Mouse (Mus musculus): ENCODE measurements at regions not wholly inside any gene's neighbourhood (a gene's known extent, or its start where the extent isn't known, plus 50 kb on each side); places are given as distances from the start of the nearest gene placed in this dataset.

GRCm38 (mm10) chr4:48833718-48834117 lies 170.4 kb downstream of the Cavin4 start:
- no peak overlapping the region for H3K27ac ChIP-seq (ENCODE audit: insufficient read depth, low read length)
- H3K27me3 ChIP-seq (ENCODE audit: control insufficient read depth, insufficient read depth, low read length): no peaks in the 10 kb centered on the region
- H3K4me3 ChIP-seq (ENCODE audit: extremely low read depth, insufficient read depth, insufficient read length): no peak overlapping the region
- H3K36me3 ChIP-seq (ENCODE audit: control insufficient read depth, insufficient read depth, low read length): no peaks in the 10 kb centered on the region
- TF ChIP-seq POLR2A (IDR thresholded peaks at IDR 0.05; ENCODE audit: low read depth, low read length) (no peak), CTCF (IDR thresholded peaks at IDR 0.05; ENCODE audit: extremely low read depth, insufficient read depth, insufficient read length, insufficient replicate concordance) (no peak)
- no peak for DNase-seq (ENCODE audit: low read depth in 1 of 2, low spot score in 2 of 2)
- H3K4me1 ChIP-seq (ENCODE audit: control insufficient read depth, insufficient read depth, insufficient read length): no peaks in the 10 kb centered on the region
- WGBS: 81% methylated on average over 2 of the region's 2 CpGs

GRCm38 (mm10) chr4:48842777-48843214 lies 179.5 kb downstream of the Cavin4 start:
- Histone ChIP-seq H3K36me3 (ENCODE audit: control insufficient read depth, insufficient read depth, low read length) (no peaks in the 10 kb centered on the region), H3K4me1 (ENCODE audit: control insufficient read depth, insufficient read depth, insufficient read length) (no peaks in the 10 kb centered on the region), H3K4me3 (ENCODE audit: extremely low read depth, insufficient read depth, insufficient read length) (no peak overlapping the region), H3K27me3 (ENCODE audit: control insufficient read depth, insufficient read depth, low read length) (no peaks in the 10 kb centered on the region), H3K27ac (ENCODE audit: insufficient read depth, low read length) (no peak overlapping the region)
- 70% methylated on average over 2 of the region's 2 CpGs for WGBS
- no peak for TF ChIP-seq POLR2A (IDR thresholded peaks at IDR 0.05; ENCODE audit: low read depth, low read length)
- TF ChIP-seq CTCF (IDR thresholded peaks at IDR 0.05; ENCODE audit: extremely low read depth, insufficient read depth, insufficient read length, insufficient replicate concordance): no peak
- DNase-seq (ENCODE audit: low read depth in 1 of 2, low spot score in 2 of 2): no peak

GRCm38 (mm10) chr4:48871105-48871504 lies 188.0 kb upstream of the Plppr1 start:
- no peak for DNase-seq (ENCODE audit: low read depth in 1 of 2, low spot score in 2 of 2)
- TF ChIP-seq POLR2A (IDR thresholded peaks at IDR 0.05; ENCODE audit: low read depth, low read length) (no peak), CTCF (IDR thresholded peaks at IDR 0.05; ENCODE audit: extremely low read depth, insufficient read depth, insufficient read length, insufficient replicate concordance) (no peak)
- Histone ChIP-seq H3K27me3 (ENCODE audit: control insufficient read depth, insufficient read depth, low read length) (no peaks in the 10 kb centered on the region), H3K4me3 (ENCODE audit: extremely low read depth, insufficient read depth, insufficient read length) (no peak overlapping the region), H3K36me3 (ENCODE audit: control insufficient read depth, insufficient read depth, low read length) (no peaks in the 10 kb centered on the region), H3K27ac (ENCODE audit: insufficient read depth, low read length) (no peak overlapping the region), H3K4me1 (ENCODE audit: control insufficient read depth, insufficient read depth, insufficient read length) (no peaks in the 10 kb centered on the region)
- WGBS: 95% methylated on average over 2 of the region's 2 CpGs

- Histone ChIP-seq H3K27me3 (ENCODE audit: control insufficient read depth, insufficient read depth, low read length) (no peaks in the 10 kb centered on the region), H3K36me3 (ENCODE audit: control insufficient read depth, insufficient read depth, low read length) (no peaks in the 10 kb centered on the region), H3K4me1 (ENCODE audit: control insufficient read depth, insufficient read depth, insufficient read length) (no peaks in the 10 kb centered on the region), H3K4me3 (ENCODE audit: extremely low read depth, insufficient read depth, insufficient read length) (no peak overlapping the region), H3K27ac (ENCODE audit: insufficient read depth, low read length) (no peak overlapping the region)
- WGBS: 69% methylated on average over 4 of the region's 4 CpGs
- TF ChIP-seq POLR2A (IDR thresholded peaks at IDR 0.05; ENCODE audit: low read depth, low read length): no peak
- no peak for TF ChIP-seq CTCF (IDR thresholded peaks at IDR 0.05; ENCODE audit: extremely low read depth, insufficient read depth, insufficient read length, insufficient replicate concordance)
- DNase-seq (ENCODE audit: low read depth in 1 of 2, low spot score in 2 of 2): no peak
Observed at GRCm38 (mm10) chr4:48889074-48889592, 169.9 kb upstream of the Plppr1 start.

DNA sequence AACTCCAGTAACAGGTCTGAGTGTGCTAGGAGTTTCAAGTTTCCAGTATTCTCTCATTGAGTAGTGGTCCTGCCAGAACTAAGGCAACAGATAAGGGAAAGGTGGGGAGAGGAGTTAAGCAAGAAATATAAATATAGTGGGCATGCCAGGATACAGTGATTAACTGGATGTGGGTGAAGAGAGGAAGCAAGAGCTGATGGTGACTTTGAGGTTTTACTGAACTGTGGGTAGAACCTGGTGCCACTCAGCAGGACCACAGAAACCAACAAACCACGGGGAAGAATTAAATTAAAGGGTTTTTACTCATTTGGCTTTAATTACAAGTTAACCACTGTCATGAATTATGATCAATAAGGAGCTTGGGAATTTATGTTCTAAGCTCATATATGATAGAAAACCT lies 154.5 kb upstream of the Plppr1 start:
- TF ChIP-seq POLR2A (IDR thresholded peaks at IDR 0.05; ENCODE audit: low read depth, low read length): no peak
- no peak for TF ChIP-seq CTCF (IDR thresholded peaks at IDR 0.05; ENCODE audit: extremely low read depth, insufficient read depth, insufficient read length, insufficient replicate concordance)
- WGBS: 8% methylated on average over 1 of the region's 1 CpGs
- H3K4me1 ChIP-seq (ENCODE audit: control insufficient read depth, insufficient read depth, insufficient read length): no peaks in the 10 kb centered on the region

GRCm38 (mm10) chr4:48905196-48905867 lies 153.7 kb upstream of the Plppr1 start:
- WGBS: 81% methylated on average over 9 of the region's 9 CpGs
- no peaks in the 10 kb centered on the region for H3K36me3 ChIP-seq (ENCODE audit: control insufficient read depth, insufficient read depth, low read length)
- H3K27me3 ChIP-seq (ENCODE audit: control insufficient read depth, insufficient read depth, low read length): no peaks in the 10 kb centered on the region
- H3K27ac ChIP-seq (ENCODE audit: insufficient read depth, low read length): no peak overlapping the region
- DNase-seq (ENCODE audit: low read depth in 1 of 2, low spot score in 2 of 2): no peak
- no peak overlapping the region for H3K4me3 ChIP-seq (ENCODE audit: extremely low read depth, insufficient read depth, insufficient read length)
- H3K4me1 ChIP-seq (ENCODE audit: control insufficient read depth, insufficient read depth, insufficient read length): no peaks in the 10 kb centered on the region
- TF ChIP-seq POLR2A (IDR thresholded peaks at IDR 0.05; ENCODE audit: low read depth, low read length) (no peak), CTCF (IDR thresholded peaks at IDR 0.05; ENCODE audit: extremely low read depth, insufficient read depth, insufficient read length, insufficient replicate concordance) (no peak)

More for the DNA sequence above, 154.5 kb upstream of the Plppr1 start:
- no peak for DNase-seq (ENCODE audit: low read depth in 1 of 2, low spot score in 2 of 2)
- Histone ChIP-seq H3K27me3 (ENCODE audit: control insufficient read depth, insufficient read depth, low read length) (no peaks in the 10 kb centered on the region), H3K4me3 (ENCODE audit: extremely low read depth, insufficient read depth, insufficient read length) (no peak overlapping the region), H3K27ac (ENCODE audit: insufficient read depth, low read length) (no peak overlapping the region), H3K36me3 (ENCODE audit: control insufficient read depth, insufficient read depth, low read length) (no peaks in the 10 kb centered on the region)

DNA sequence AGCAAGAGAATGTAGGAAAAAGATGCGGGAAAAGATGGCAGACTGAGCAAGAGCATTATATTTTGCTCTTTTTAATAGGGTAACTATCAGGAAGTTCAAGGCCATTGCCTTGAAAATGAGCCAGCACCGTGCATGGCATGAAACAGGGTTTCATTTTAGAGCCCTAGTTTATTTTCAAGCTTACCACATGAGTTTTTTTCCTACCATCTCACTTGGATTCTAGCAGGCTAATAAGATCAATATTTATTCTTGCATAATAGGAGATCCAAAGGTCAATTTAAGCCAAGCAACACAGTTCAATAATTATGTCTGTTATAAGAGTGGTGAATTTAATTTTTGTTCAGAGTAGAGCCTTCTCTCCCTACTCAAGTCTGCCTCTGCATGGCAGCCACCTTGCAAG lies 149.9 kb upstream of the Plppr1 start:
- Histone ChIP-seq H3K27ac (ENCODE audit: insufficient read depth, low read length) (no peak overlapping the region), H3K27me3 (ENCODE audit: control insufficient read depth, insufficient read depth, low read length) (no peaks in the 10 kb centered on the region), H3K36me3 (ENCODE audit: control insufficient read depth, insufficient read depth, low read length) (no peaks in the 10 kb centered on the region), H3K4me3 (ENCODE audit: extremely low read depth, insufficient read depth, insufficient read length) (no peak overlapping the region), H3K4me1 (ENCODE audit: control insufficient read depth, insufficient read depth, insufficient read length) (no peaks in the 10 kb centered on the region)
- WGBS: 78% methylated on average over 2 of the region's 2 CpGs
- DNase-seq (ENCODE audit: low read depth in 1 of 2, low spot score in 2 of 2): no peak
- no peak for TF ChIP-seq POLR2A (IDR thresholded peaks at IDR 0.05; ENCODE audit: low read depth, low read length)
- no peak for TF ChIP-seq CTCF (IDR thresholded peaks at IDR 0.05; ENCODE audit: extremely low read depth, insufficient read depth, insufficient read length, insufficient replicate concordance)

All from spleen, adult 2 months (tissue).